In the genomic region with DNA sequence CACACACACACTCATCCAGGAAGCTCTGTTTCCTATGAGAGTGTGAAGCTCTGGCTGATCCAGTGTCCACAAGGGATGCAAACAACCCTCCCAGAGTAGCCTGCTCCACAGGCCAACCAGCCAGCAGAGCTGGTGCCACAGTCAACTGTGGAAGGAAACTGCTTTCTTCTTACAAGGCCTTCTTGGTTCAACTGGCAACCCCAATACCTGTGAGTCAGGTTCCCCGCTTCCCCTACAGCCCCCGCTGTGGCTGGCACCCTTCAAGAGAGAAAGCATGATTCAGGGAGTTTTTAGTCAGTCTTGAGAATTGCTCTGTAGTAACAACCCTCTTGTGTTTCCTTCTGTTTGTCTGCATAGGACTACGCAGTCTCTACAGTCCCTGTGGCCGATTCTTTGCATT, we compare ENCODE assay signal across 25 mouse cellular contexts.
DNase-seq lines count a peak whose midpoint lies in the region; ATAC-seq and TF ChIP-seq lines count a peak whose summit lies in the region.
"Had no signal": no experiment of that assay in that cellular context is flagged by ENCODE, and none has a peak within 500 bp of the region (broad histone marks: within the 10 kb centered on the region; RNA-seq: fewer than 3 reads in every experiment).

No protein-coding gene starts in this region.

- H3K4me1 ChIP-seq in forebrain, embryonic 15.5 days = peaks cover 17% of the 10 kb centered on the region
- 0 out of 2 replicates have a peak, but pooled peaks cover 5% of the 10 kb centered on the region for H3K4me1 ChIP-seq in forebrain, embryonic 10.5 days
- H3K4me1 ChIP-seq in heart, postnatal 0 days (ENCODE audit: control insufficient read depth, insufficient read depth) = peaks cover 4% of the 10 kb centered on the region; the same call in 1 of the 2 replicates
- H3K4me1 ChIP-seq in heart, embryonic 11.5 days (ENCODE audit: control insufficient read depth, insufficient read depth, low read length) = peaks cover 3% of the 10 kb centered on the region; the same call in 1 of the 2 replicates
- H3K4me1 ChIP-seq: intestine, embryonic 15.5 days had no signal

- peaks cover 3% of the 10 kb centered on the region; the same call in 1 of the 2 replicates for H3K36me3 ChIP-seq in forebrain, embryonic 15.5 days
- H3K36me3 ChIP-seq in forebrain, embryonic 10.5 days (replicated peaks) = no peaks in the 10 kb centered on the region
- no peaks in the 10 kb centered on the region for H3K36me3 ChIP-seq in heart, postnatal 0 days (replicated peaks; ENCODE audit: control insufficient read depth, insufficient read depth, low read length)
- no peaks in the 10 kb centered on the region for H3K36me3 ChIP-seq in heart, embryonic 11.5 days (ENCODE audit: control insufficient read depth, insufficient read depth, low read length)
- H3K36me3 ChIP-seq: G1E; hindbrain, embryonic 13.5 days; intestine, embryonic 15.5 days had no signal

- WGBS in forebrain, embryonic 15.5 days = 94% methylated on average over 4 of the region's 4 CpGs
- WGBS in forebrain, embryonic 10.5 days = 96% methylated on average over 4 of the region's 4 CpGs
- 95% methylated on average over 4 of the region's 4 CpGs for WGBS in heart, postnatal 0 days
- 89% methylated on average over 4 of the region's 4 CpGs for WGBS in heart, embryonic 11.5 days (ENCODE audit: insufficient replicate concordance)

- TF ChIP-seq CTCF in heart, postnatal 0 days (IDR thresholded peaks at IDR 0.05; ENCODE audit: low read depth) = no peak

- no peaks in the 10 kb centered on the region for H3K9me3 ChIP-seq in forebrain, embryonic 15.5 days
- H3K9me3 ChIP-seq in forebrain, embryonic 10.5 days = peaks cover 8% of the 10 kb centered on the region; the same call in 1 of the 2 replicates
- peaks cover 5% of the 10 kb centered on the region; the same call in 1 of the 2 replicates for H3K9me3 ChIP-seq in heart, postnatal 0 days (replicated peaks; ENCODE audit: control insufficient read depth, low read length)
- 0 out of 2 replicates have a peak, but pooled peaks cover 2% of the 10 kb centered on the region for H3K9me3 ChIP-seq in heart, embryonic 11.5 days (replicated peaks; ENCODE audit: control insufficient read depth, low read length)
- H3K9me3 ChIP-seq: G1E; intestine, embryonic 15.5 days had no signal

- no peak for TF ChIP-seq EP300 in heart, postnatal 0 days (IDR thresholded peaks at IDR 0.05; ENCODE audit: low read depth)

- H3K27me3 ChIP-seq in forebrain, embryonic 15.5 days = no peaks in the 10 kb centered on the region
- H3K27me3 ChIP-seq in forebrain, embryonic 10.5 days (ENCODE audit: poor library complexity, severe bottlenecking) = no peaks in the 10 kb centered on the region
- no peaks in the 10 kb centered on the region for H3K27me3 ChIP-seq in heart, postnatal 0 days (ENCODE audit: control insufficient read depth, insufficient read depth, low read length)
- no peaks in the 10 kb centered on the region for H3K27me3 ChIP-seq in heart, embryonic 11.5 days (ENCODE audit: control insufficient read depth, insufficient read depth, low read length)
- H3K27me3 ChIP-seq: CH12.LX; forebrain, embryonic 12.5 days; heart, embryonic 13.5 days; hindbrain, embryonic 13.5 days; intestine, embryonic 15.5 days; Patski had no signal

- no peak for DNase-seq in forebrain, embryonic 10.5 days (ENCODE audit: extremely low spot score, low spot score)
- DNase-seq in heart, postnatal 0 days (ENCODE audit: low spot score) = no peak
- DNase-seq in 416B (ENCODE audit: low read depth) = peak; percentile 19
- DNase-seq in embryo, embryonic 10 days (ENCODE audit: low spot score) = no peak
- DNase-seq: adrenal gland, postnatal 10 days; adrenal gland, postnatal 36 days; B cell, adult 2 months; cerebellum, adult 18-20 months; cerebellum, adult 9-10 months; cerebellum, postnatal 14 days; gastrocnemius, postnatal 10 days; gastrocnemius, postnatal 36 days; kidney, adult 11 months had no signal

- H3K27ac ChIP-seq in forebrain, embryonic 15.5 days (replicated peaks) = peak overlapping the region; percentile 37
- H3K27ac ChIP-seq in forebrain, embryonic 10.5 days = no peak overlapping the region
- no peak overlapping the region for H3K27ac ChIP-seq in heart, postnatal 0 days (ENCODE audit: low read depth)
- H3K27ac ChIP-seq in heart, embryonic 11.5 days (ENCODE audit: low read depth, low read length) = no peak overlapping the region
- H3K27ac ChIP-seq: heart, embryonic 13.5 days; hindbrain, embryonic 10.5 days; intestine, embryonic 15.5 days had no signal

- no peak overlapping the region for H3K4me3 ChIP-seq in forebrain, embryonic 15.5 days
- no peak overlapping the region for H3K4me3 ChIP-seq in forebrain, embryonic 10.5 days
- no peak overlapping the region for H3K4me3 ChIP-seq in heart, postnatal 0 days (ENCODE audit: low read depth, low read length)
- no peak overlapping the region for H3K4me3 ChIP-seq in heart, embryonic 11.5 days (ENCODE audit: low read depth, low read length)
- H3K4me3 ChIP-seq: forebrain, embryonic 12.5 days; heart, embryonic 13.5 days; hindbrain, embryonic 10.5 days; hindbrain, embryonic 13.5 days; intestine, embryonic 15.5 days had no signal

- H3K9ac ChIP-seq in forebrain, embryonic 15.5 days (replicated peaks) = no peak overlapping the region
- no peak overlapping the region for H3K9ac ChIP-seq in heart, postnatal 0 days (replicated peaks; ENCODE audit: low read depth, low read length)
- no peak overlapping the region for H3K9ac ChIP-seq in heart, embryonic 11.5 days (ENCODE audit: low read depth, low read length)
- H3K9ac ChIP-seq: forebrain, embryonic 12.5 days; heart, embryonic 13.5 days; hindbrain, embryonic 13.5 days; intestine, embryonic 15.5 days had no signal

- ATAC-seq in forebrain, embryonic 15.5 days (replicated peaks) = no peak
- ATAC-seq in heart, postnatal 0 days (ENCODE audit: insufficient read depth, low read depth) = 0 out of 2 replicates have a peak, but pooled peaks have one; percentile 24
- no peak for ATAC-seq in heart, embryonic 11.5 days (replicated peaks; ENCODE audit: insufficient number of reproducible peaks, low FRiP score, low TSS enrichment)
- ATAC-seq in hematopoietic stem cell, adult 5-6 weeks (replicated peaks in 1 of 2; ENCODE audit: insufficient read depth in 1 of 2, low FRiP score in 2 of 2, low TSS enrichment in 1 of 2, low read depth in 1 of 2, poor library complexity in 2 of 2, severe bottlenecking in 2 of 2) = peak; percentile 81 to 89
- ATAC-seq: hindbrain, embryonic 16.5 days; intestine, embryonic 15.5 days; Patski had no signal

- no peak overlapping the region for H3K4me2 ChIP-seq in forebrain, embryonic 15.5 days (replicated peaks)
- H3K4me2 ChIP-seq in heart, postnatal 0 days (ENCODE audit: low read depth, low read length) = no peak overlapping the region
- H3K4me2 ChIP-seq in heart, embryonic 11.5 days = no peak overlapping the region
- H3K4me2 ChIP-seq: forebrain, embryonic 12.5 days; heart, embryonic 13.5 days; hindbrain, embryonic 13.5 days; intestine, embryonic 15.5 days had no signal

Comparison
In these comparisons a context has a peak if more than half of its experiments do, and no peak if none do; other contexts are left out.
1. ATAC-seq: peak in heart, postnatal 0 days (single experiment) and hematopoietic stem cell, adult 5-6 weeks (2 of 2); none in forebrain, embryonic 15.5 days (single experiment) and heart, embryonic 11.5 days (single experiment).